Mouse (Mus musculus): ENCODE measurements around the gene Psmc1.

GRCm38 (mm10) chr12:100101651-100102050, 8.3 kb upstream of the Psmc1 start:
- TF ChIP-seq CTCF (IDR thresholded peaks at IDR 0.05; ENCODE audit: control insufficient read depth, insufficient read depth, low read length) (no peak), POLR2A (IDR thresholded peaks at IDR 0.05; ENCODE audit: borderline replicate concordance, control insufficient read depth, low read depth, low read length) (no peak)

Data from bone marrow, adult 2 months (tissue).